Mouse (Mus musculus): ENCODE measurements around the gene Zfp105. TPM values are rescaled to one million over a fixed set of nuclear protein-coding genes. Genes with fewer than 3 reads are reported as not detected.

Zfp105 gene
- polyA plus RNA-seq, 1 experiment from 2014 or later = 29.6 TPM

Other genes with a start within 250 kb of the Zfp105 start
- not detected in 2 replicates for gene Topaz1, start 175.7 kb upstream of the Zfp105 start, polyA plus RNA-seq (2015; fragmentation: Nextera tagmentation; extraction: Ambion mirVana)
- gene Tcaim, start 117.5 kb upstream of the Zfp105 start, polyA plus RNA-seq (2015; fragmentation: Nextera tagmentation; extraction: Ambion mirVana) = 8.4 TPM in 2 replicates
- gene Gm35549, start 79.0 kb upstream of the Zfp105 start, polyA plus RNA-seq (2015; fragmentation: Nextera tagmentation; extraction: Ambion mirVana) = 0.34 and 0.67 TPM in 2 replicates
- gene Zfp445, start 57.1 kb upstream of the Zfp105 start, polyA plus RNA-seq (2015; fragmentation: Nextera tagmentation; extraction: Ambion mirVana) = 75.2 and 88.0 TPM in 2 replicates
- 3.7 and 4.9 TPM in 2 replicates for gene Zkscan7, start 37.4 kb upstream of the Zfp105 start, polyA plus RNA-seq (2015; fragmentation: Nextera tagmentation; extraction: Ambion mirVana)
- gene 1110059G10Rik, start 27.9 kb downstream of the Zfp105 start, polyA plus RNA-seq (2015; fragmentation: Nextera tagmentation; extraction: Ambion mirVana) = 33.5 and 33.7 TPM in 2 replicates
- 58.2 and 63.6 TPM in 2 replicates for gene Kif15, start 28.0 kb downstream of the Zfp105 start, polyA plus RNA-seq (2015; fragmentation: Nextera tagmentation; extraction: Ambion mirVana)
- gene Tmem42, start 98.3 kb downstream of the Zfp105 start, polyA plus RNA-seq (2015; fragmentation: Nextera tagmentation; extraction: Ambion mirVana) = 21.0 and 23.3 TPM in 2 replicates
- 0.78 and 0.88 TPM in 2 replicates for gene Tgm4, start 111.7 kb downstream of the Zfp105 start, polyA plus RNA-seq (2015; fragmentation: Nextera tagmentation; extraction: Ambion mirVana)
- gene Zdhhc3, start 190.1 kb downstream of the Zfp105 start, polyA plus RNA-seq (2015; fragmentation: Nextera tagmentation; extraction: Ambion mirVana) = 68.5 and 70.2 TPM in 2 replicates
- 97.0 and 99.0 TPM in 2 replicates for gene Exosc7, start 190.1 kb downstream of the Zfp105 start, polyA plus RNA-seq (2015; fragmentation: Nextera tagmentation; extraction: Ambion mirVana)
- 0.24 and 0.32 TPM in 2 replicates for gene Clec3b, start 227.9 kb downstream of the Zfp105 start, polyA plus RNA-seq (2015; fragmentation: Nextera tagmentation; extraction: Ambion mirVana)